Mouse (Mus musculus) liver, postnatal 0 days (tissue): ENCODE data around the gene Arhgef3.

ENCODE experiments used
- CTCF ChIP-seq: sonication (generic); IDR thresholded peaks from 2 replicates; pipeline ENCODE4 v1.5.1; 2016; ENCODE audit warnings: antibody characterized with exemption, low read depth
- EP300 ChIP-seq: IDR thresholded peaks from 2 replicates; pipeline ENCODE4 v1.6.1; 2016; ENCODE audit warnings: antibody characterized with exemption, low read depth, mild to moderate bottlenecking

DNA sequence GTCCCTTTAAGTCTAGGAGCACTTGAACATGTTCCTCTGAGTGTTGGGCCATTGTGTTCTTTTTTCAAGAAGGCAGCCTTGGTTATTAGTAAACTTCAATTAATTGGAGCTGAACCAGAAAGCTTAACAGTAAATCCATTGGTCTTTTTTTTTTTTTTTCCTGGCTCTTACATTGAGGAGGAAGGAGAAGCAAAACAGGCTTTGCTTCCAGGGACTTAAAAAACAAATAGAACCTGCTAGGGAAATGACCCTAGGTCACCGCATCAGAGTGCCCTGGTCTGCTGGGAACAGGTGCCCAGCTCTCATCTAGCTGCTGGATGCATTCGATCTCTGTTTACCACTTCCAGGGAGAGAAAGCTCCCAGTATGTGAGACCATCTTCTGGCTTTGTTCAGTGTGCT, 227.8 kb downstream of the Arhgef3 start:
- TF ChIP-seq CTCF (no peak), EP300 (no peak)
